In the genomic region with DNA sequence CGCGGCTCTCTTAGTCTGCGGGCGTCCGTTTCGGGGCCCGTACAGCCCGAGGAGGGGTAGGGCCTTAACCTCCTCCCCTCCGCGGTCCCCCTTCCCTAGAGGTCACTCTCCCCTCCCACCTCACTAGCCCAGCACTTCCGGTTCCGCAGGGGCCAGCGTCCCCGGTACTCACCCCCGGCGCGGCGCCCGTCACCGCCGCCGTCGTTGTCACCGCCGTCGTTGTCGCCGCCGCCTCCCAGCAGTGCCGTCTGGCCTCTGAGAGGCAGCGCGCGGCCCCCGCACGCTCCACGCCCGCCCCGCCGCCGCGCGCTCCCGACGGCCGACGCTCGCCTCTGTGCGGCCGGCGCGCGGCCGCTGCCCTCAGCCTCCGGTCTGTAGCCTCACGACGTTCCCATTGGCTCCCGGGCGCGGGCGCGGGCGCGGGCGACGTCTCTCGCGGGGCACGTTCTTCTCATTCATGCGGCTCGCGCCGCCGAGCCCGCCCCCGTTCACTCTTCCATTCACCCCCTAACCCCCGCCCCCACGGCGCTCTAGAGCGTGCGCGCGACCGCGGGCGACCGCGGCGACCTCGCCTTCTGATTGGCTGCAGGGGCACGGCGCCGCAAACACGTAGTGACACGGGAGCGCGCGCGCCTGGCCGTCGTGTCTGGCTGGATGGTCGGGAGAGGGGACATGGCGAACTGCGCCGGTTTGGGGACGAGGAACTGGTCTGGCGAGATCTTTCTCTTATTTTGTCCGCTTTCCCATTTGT, we compare ENCODE assay signal across 8 mouse cellular contexts. TPM values are rescaled to one million over a fixed set of nuclear protein-coding genes. Genes with fewer than 3 reads are reported as not detected.
DNase-seq lines count a peak whose midpoint lies in the region; ATAC-seq and TF ChIP-seq lines count a peak whose summit lies in the region.

A gene (minus strand): TSS at position 370 of the 751 bp plus-strand sequence.

- no peaks in the 10 kb centered on the region for H3K9me3 ChIP-seq in heart, embryonic 12.5 days (replicated peaks)
- H3K9me3 ChIP-seq in kidney, postnatal 0 days (replicated peaks; ENCODE audit: low read length) = no peaks in the 10 kb centered on the region
- H3K9me3 ChIP-seq in liver, embryonic 11.5 days (ENCODE audit: control insufficient read depth, low read length) = no peaks in the 10 kb centered on the region
- H3K9me3 ChIP-seq in stomach, embryonic 14.5 days (ENCODE audit: control insufficient read depth, low read depth, low read length) = no peaks in the 10 kb centered on the region

- H3K4me2 ChIP-seq in heart, embryonic 12.5 days = peak within 1 kb of the TSS; percentile 92
- peak within 1 kb of the TSS; percentile 83 for H3K4me2 ChIP-seq in kidney, postnatal 0 days (ENCODE audit: low read length)
- H3K4me2 ChIP-seq in liver, embryonic 11.5 days = peak within 1 kb of the TSS; percentile 95
- peak within 1 kb of the TSS; percentile 86 for H3K4me2 ChIP-seq in stomach, embryonic 14.5 days (replicated peaks; ENCODE audit: low read depth, low read length)

- peak; percentile 100 for DNase-seq in CD4-positive helper T cell, adult 2 months (ENCODE audit: low read depth, low spot score)
- DNase-seq in brain, embryonic 18.5 days (ENCODE audit: low read depth, low spot score) = peak; percentile 96
- peak; percentile 98 for DNase-seq in kidney, postnatal 0 days (ENCODE audit: low spot score)
- DNase-seq in liver, embryonic 11.5 days (ENCODE audit: low spot score) = peak; percentile 99
- peak; percentile 99 for DNase-seq in naive thymus-derived CD4-positive, alpha-beta T cell, adult 2 months (ENCODE audit: low read depth)

- H3K27me3 ChIP-seq in heart, embryonic 12.5 days (replicated peaks) = no peaks in the 10 kb centered on the region
- no peaks in the 10 kb centered on the region for H3K27me3 ChIP-seq in kidney, postnatal 0 days (ENCODE audit: insufficient read depth, low read length)
- no peaks in the 10 kb centered on the region for H3K27me3 ChIP-seq in liver, embryonic 11.5 days (replicated peaks; ENCODE audit: control insufficient read depth, insufficient read depth, low read length)
- no peaks in the 10 kb centered on the region for H3K27me3 ChIP-seq in stomach, embryonic 14.5 days (ENCODE audit: control insufficient read depth, insufficient read depth, low read length)

- peak within 1 kb of the TSS; percentile 94 for H3K9ac ChIP-seq in heart, embryonic 12.5 days
- peak within 1 kb of the TSS; percentile 94 for H3K9ac ChIP-seq in kidney, postnatal 0 days (ENCODE audit: low read depth, low read length)
- H3K9ac ChIP-seq in liver, embryonic 11.5 days (ENCODE audit: low read depth, low read length) = peak within 1 kb of the TSS; percentile 93
- H3K9ac ChIP-seq in stomach, embryonic 14.5 days (replicated peaks; ENCODE audit: low read depth, low read length) = peak within 1 kb of the TSS; percentile 85

- H3K4me1 ChIP-seq in heart, embryonic 12.5 days (replicated peaks) = peaks cover 23% of the 10 kb centered on the region
- H3K4me1 ChIP-seq in kidney, postnatal 0 days (replicated peaks; ENCODE audit: insufficient read depth, low read length) = peaks cover 4% of the 10 kb centered on the region; the same call in 1 of the 2 replicates
- H3K4me1 ChIP-seq in liver, embryonic 11.5 days (replicated peaks; ENCODE audit: control insufficient read depth, insufficient read depth, low read length) = peaks cover 14% of the 10 kb centered on the region
- peaks cover 11% of the 10 kb centered on the region for H3K4me1 ChIP-seq in stomach, embryonic 14.5 days (ENCODE audit: control insufficient read depth, insufficient read depth, low read length)

- ATAC-seq in erythroid progenitor cell, adult 5-6 weeks (replicated peaks; ENCODE audit: low FRiP score, poor library complexity, severe bottlenecking) = peak; percentile 84
- ATAC-seq in heart, embryonic 12.5 days (ENCODE audit: insufficient number of reproducible peaks, low FRiP score) = peak; percentile 93
- peak; percentile 96 for ATAC-seq in kidney, postnatal 0 days (replicated peaks; ENCODE audit: low FRiP score, low read depth)
- peak; percentile 90 for ATAC-seq in liver, embryonic 11.5 days (replicated peaks; ENCODE audit: low FRiP score)
- ATAC-seq in stomach, embryonic 14.5 days (ENCODE audit: insufficient number of reproducible peaks, insufficient read depth, low FRiP score, low read depth) = peak; percentile 96

- H3K4me3 ChIP-seq in heart, embryonic 12.5 days = peak within 1 kb of the TSS; percentile 76
- peak within 1 kb of the TSS; percentile 98 for H3K4me3 ChIP-seq in kidney, postnatal 0 days (replicated peaks; ENCODE audit: low read depth, low read length)
- peak within 1 kb of the TSS; percentile 98 for H3K4me3 ChIP-seq in liver, embryonic 11.5 days (ENCODE audit: low read depth, low read length)
- peak within 1 kb of the TSS; percentile 75 for H3K4me3 ChIP-seq in stomach, embryonic 14.5 days (ENCODE audit: low read depth, low read length)

- H3K36me3 ChIP-seq in heart, embryonic 12.5 days = peaks cover 10% of the 10 kb centered on the region
- 0 out of 2 replicates have a peak, but pooled peaks cover 7% of the 10 kb centered on the region for H3K36me3 ChIP-seq in kidney, postnatal 0 days (ENCODE audit: insufficient read depth, low read length)
- H3K36me3 ChIP-seq in liver, embryonic 11.5 days (ENCODE audit: control insufficient read depth, insufficient read depth, low read length) = peaks cover 7% of the 10 kb centered on the region; the same call in 1 of the 2 replicates
- peaks cover 11% of the 10 kb centered on the region; the same call in 1 of the 2 replicates for H3K36me3 ChIP-seq in stomach, embryonic 14.5 days (ENCODE audit: control insufficient read depth, insufficient read depth, low read length)

- H3K27ac ChIP-seq in heart, embryonic 12.5 days (ENCODE audit: poor library complexity, severe bottlenecking) = peak within 1 kb of the TSS; percentile 96
- H3K27ac ChIP-seq in kidney, postnatal 0 days = peak within 1 kb of the TSS; percentile 98
- H3K27ac ChIP-seq in liver, embryonic 11.5 days (ENCODE audit: low read depth, low read length) = peak within 1 kb of the TSS; percentile 99
- peak within 1 kb of the TSS; percentile 90 for H3K27ac ChIP-seq in stomach, embryonic 14.5 days (ENCODE audit: low read length)

- no peak for TF ChIP-seq CTCF in kidney, postnatal 0 days (IDR thresholded peaks at IDR 0.05; ENCODE audit: low read depth)

- under 1% methylated on average over 99 of the region's 107 CpGs for WGBS in heart, embryonic 12.5 days
- under 1% methylated on average over 88 of the region's 107 CpGs for WGBS in kidney, postnatal 0 days
- WGBS in liver, embryonic 11.5 days = under 1% methylated on average over 107 of the region's 107 CpGs
- WGBS in stomach, embryonic 14.5 days = under 1% methylated on average over 89 of the region's 107 CpGs

RNA-seq across cellular contexts. Expression of the gene that starts here (rescaled TPM):
- total RNA-seq in erythroid progenitor cell, adult 5-6 weeks (2015; ENCODE audit: low replicate concordance) = 67.0 and 77.5 TPM in 2 replicates
- total RNA-seq in erythroid progenitor cell, adult 5-6 weeks (2017; ENCODE audit: low replicate concordance) = 83.7 and 85.0 TPM in 2 replicates
- 35.4 and 38.9 TPM in 2 replicates for polyA plus RNA-seq in heart, embryonic 12.5 days (2016; fragmentation: Nextera tagmentation; extraction: Ambion mirVana)
- polyA plus RNA-seq in kidney, postnatal 0 days (2015; fragmentation: Nextera tagmentation; extraction: Ambion mirVana) = 25.9 and 29.2 TPM in 2 replicates
- polyA plus RNA-seq in liver, embryonic 11.5 days (2014; fragmentation: Nextera tagmentation; extraction: Ambion mirVana) = 26.5 and 28.8 TPM in 2 replicates
- polyA plus RNA-seq in stomach, embryonic 14.5 days (2014; fragmentation: Nextera tagmentation; extraction: Ambion mirVana) = 35.9 and 36.5 TPM in 2 replicates

Comparison
In these comparisons a context has a peak if more than half of its experiments do, and no peak if none do; other contexts are left out.
1. Peak in every context shown above with its lines: DNase-seq, ATAC-seq, H3K4me3 ChIP-seq and H3K27ac ChIP-seq.